Mouse (Mus musculus): ENCODE data around the gene Mapk8.

DNA sequence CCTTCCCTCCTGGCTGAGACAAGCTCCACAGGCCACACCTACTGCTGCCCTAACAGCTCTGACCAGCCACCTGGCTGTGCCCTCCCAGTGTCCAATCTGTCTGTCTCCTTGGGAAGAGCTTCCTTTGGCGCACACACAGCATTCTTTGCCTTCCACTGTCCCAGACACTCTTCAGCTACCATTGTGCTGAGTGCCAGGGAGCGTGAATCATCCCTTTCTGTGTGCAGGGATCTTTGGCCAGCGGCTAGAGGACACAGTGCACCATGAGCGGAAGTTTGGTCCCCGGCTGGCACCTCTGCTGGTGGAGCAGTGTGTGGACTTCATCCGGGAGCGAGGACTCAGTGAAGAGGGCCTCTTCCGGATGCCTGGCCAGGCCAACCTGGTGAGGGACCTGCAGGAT is 88.1 kb downstream of the Mapk8 start:
- no peak for TF ChIP-seq POLR2A (IDR thresholded peaks at IDR 0.05; ENCODE audit: low read depth, low read length)
- TF ChIP-seq CTCF (IDR thresholded peaks at IDR 0.05; ENCODE audit: extremely low read depth, insufficient read depth, insufficient read length, insufficient replicate concordance), result no peak

Measured in spleen, adult 2 months (tissue).